17 mouse cellular contexts compared by ENCODE assay signal in genomic region chr9:79920540-79920933, GRCm38 (mm10).
A peak's percentile ranks its signal among the peaks of the same experiment; 100 is the strongest.
DNase-seq lines count a peak whose midpoint lies in the region; ATAC-seq and TF ChIP-seq lines count a peak whose summit lies in the region.
"Had no signal": no experiment of that assay in that cellular context is flagged by ENCODE, and none has a peak within 500 bp of the region (broad histone marks: within the 10 kb centered on the region; RNA-seq: fewer than 3 reads in every experiment).

No protein-coding gene starts in this region.

- H3K27ac ChIP-seq in intestine, embryonic 14.5 days (ENCODE audit: low read depth) = peak overlapping the region; percentile 80
- no peak overlapping the region for H3K27ac ChIP-seq in intestine, postnatal 0 days (ENCODE audit: low read depth, low read length)
- H3K27ac ChIP-seq in forebrain, embryonic 14.5 days (ENCODE audit: low read depth, low read length) = no peak overlapping the region
- peak overlapping the region; percentile 72; the same call in 1 of the 2 replicates for H3K27ac ChIP-seq in stomach, embryonic 15.5 days
- H3K27ac ChIP-seq in liver, embryonic 11.5 days (ENCODE audit: low read depth, low read length) = no peak overlapping the region
- H3K27ac ChIP-seq: embryonic facial prominence, embryonic 13.5 days; hindbrain, embryonic 15.5 days had no signal

- ATAC-seq in intestine, embryonic 14.5 days (replicated peaks; ENCODE audit: low FRiP score, low TSS enrichment, low read depth) = no peak
- ATAC-seq in intestine, postnatal 0 days = no peak
- ATAC-seq in forebrain, embryonic 14.5 days = peak; percentile 27; the same call in 1 of the 2 replicates
- no peak for ATAC-seq in stomach, embryonic 15.5 days (ENCODE audit: insufficient read depth, low FRiP score, low read depth)
- no peak for ATAC-seq in liver, embryonic 11.5 days (replicated peaks; ENCODE audit: low FRiP score)

- intact Hi-C loops in heart, postnatal 14 days (cut with DNase I) = loop anchor here (5.0 kb wide), 1 partner anchor 113 kb away; no protein-coding TSS in a partner anchor

- peaks cover 18% of the 10 kb centered on the region for H3K4me1 ChIP-seq in intestine, embryonic 14.5 days (replicated peaks; ENCODE audit: control insufficient read depth, insufficient read depth, low read length)
- H3K4me1 ChIP-seq in intestine, postnatal 0 days (replicated peaks; ENCODE audit: control insufficient read depth, insufficient read depth, low read length) = no peaks in the 10 kb centered on the region
- peaks cover 4% of the 10 kb centered on the region for H3K4me1 ChIP-seq in forebrain, embryonic 14.5 days (ENCODE audit: control insufficient read depth, insufficient read depth, low read length)
- H3K4me1 ChIP-seq in stomach, embryonic 15.5 days = 0 out of 2 replicates have a peak, but pooled peaks cover 4% of the 10 kb centered on the region
- no peaks in the 10 kb centered on the region for H3K4me1 ChIP-seq in liver, embryonic 11.5 days (replicated peaks; ENCODE audit: control insufficient read depth, insufficient read depth, low read length)
- H3K4me1 ChIP-seq: hindbrain, embryonic 15.5 days had no signal

- peak; percentile 70 for DNase-seq in heart, adult 11 months
- DNase-seq in heart, postnatal 14 days = no peak
- DNase-seq in intestine, embryonic 14.5 days (ENCODE audit: low spot score) = no peak
- DNase-seq in forebrain, embryonic 14.5 days (ENCODE audit: low spot score) = peak; percentile 11
- no peak for DNase-seq in thymus, postnatal 14 days
- no peak for DNase-seq in liver, embryonic 11.5 days (ENCODE audit: low spot score)
- DNase-seq: cerebellum, adult 11-12 months; gastrocnemius, postnatal 25 days; kidney, adult 8-10 months; kidney, postnatal 36 days; liver; right cerebral cortex, postnatal 4 days; thymus, postnatal 4 days had no signal

- no peaks in the 10 kb centered on the region for H3K27me3 ChIP-seq in intestine, embryonic 14.5 days (replicated peaks; ENCODE audit: control insufficient read depth, insufficient read depth, low read length)
- no peaks in the 10 kb centered on the region for H3K27me3 ChIP-seq in intestine, postnatal 0 days (replicated peaks; ENCODE audit: control insufficient read depth, insufficient read depth, low read length)
- no peaks in the 10 kb centered on the region for H3K27me3 ChIP-seq in forebrain, embryonic 14.5 days (replicated peaks; ENCODE audit: control insufficient read depth, insufficient read depth, low read length)
- no peaks in the 10 kb centered on the region for H3K27me3 ChIP-seq in stomach, embryonic 15.5 days (replicated peaks)
- H3K27me3 ChIP-seq in liver, embryonic 11.5 days (replicated peaks; ENCODE audit: control insufficient read depth, insufficient read depth, low read length) = no peaks in the 10 kb centered on the region
- H3K27me3 ChIP-seq: embryonic facial prominence, embryonic 13.5 days; hindbrain, embryonic 15.5 days had no signal

- WGBS in intestine, embryonic 14.5 days = 43% methylated on average over 5 of the region's 5 CpGs
- WGBS in intestine, postnatal 0 days = 58% methylated on average over 5 of the region's 5 CpGs
- 35% methylated on average over 5 of the region's 5 CpGs for WGBS in forebrain, embryonic 14.5 days
- 47% methylated on average over 5 of the region's 5 CpGs for WGBS in stomach, embryonic 15.5 days
- WGBS in liver, embryonic 11.5 days = 55% methylated on average over 5 of the region's 5 CpGs

- no peak for TF ChIP-seq CTCF in intestine, postnatal 0 days (IDR thresholded peaks at IDR 0.05; ENCODE audit: low read depth)

- H3K4me2 ChIP-seq in intestine, embryonic 14.5 days (ENCODE audit: low read length) = no peak overlapping the region
- H3K4me2 ChIP-seq in intestine, postnatal 0 days (replicated peaks; ENCODE audit: low read depth) = no peak overlapping the region
- H3K4me2 ChIP-seq in forebrain, embryonic 14.5 days (ENCODE audit: low read length) = no peak overlapping the region
- no peak overlapping the region for H3K4me2 ChIP-seq in stomach, embryonic 15.5 days
- no peak overlapping the region for H3K4me2 ChIP-seq in liver, embryonic 11.5 days
- H3K4me2 ChIP-seq: embryonic facial prominence, embryonic 13.5 days; hindbrain, embryonic 15.5 days had no signal

- no peaks in the 10 kb centered on the region for H3K9me3 ChIP-seq in intestine, embryonic 14.5 days (ENCODE audit: control insufficient read depth, low read length)
- H3K9me3 ChIP-seq in intestine, postnatal 0 days (ENCODE audit: control insufficient read depth) = no peaks in the 10 kb centered on the region
- H3K9me3 ChIP-seq in forebrain, embryonic 14.5 days (replicated peaks; ENCODE audit: control insufficient read depth, low read length) = no peaks in the 10 kb centered on the region
- H3K9me3 ChIP-seq in stomach, embryonic 15.5 days = no peaks in the 10 kb centered on the region
- no peaks in the 10 kb centered on the region for H3K9me3 ChIP-seq in liver, embryonic 11.5 days (ENCODE audit: control insufficient read depth, low read length)
- H3K9me3 ChIP-seq: embryonic facial prominence, embryonic 13.5 days; hindbrain, embryonic 15.5 days had no signal

- H3K36me3 ChIP-seq in intestine, embryonic 14.5 days (ENCODE audit: control insufficient read depth, insufficient read depth, low read length) = no peaks in the 10 kb centered on the region
- no peaks in the 10 kb centered on the region for H3K36me3 ChIP-seq in intestine, postnatal 0 days (ENCODE audit: control insufficient read depth, insufficient read depth)
- H3K36me3 ChIP-seq in forebrain, embryonic 14.5 days (ENCODE audit: control insufficient read depth, insufficient read depth, low read length) = no peaks in the 10 kb centered on the region
- no peaks in the 10 kb centered on the region for H3K36me3 ChIP-seq in stomach, embryonic 15.5 days
- no peaks in the 10 kb centered on the region for H3K36me3 ChIP-seq in liver, embryonic 11.5 days (ENCODE audit: control insufficient read depth, insufficient read depth, low read length)
- H3K36me3 ChIP-seq: embryonic facial prominence, embryonic 13.5 days; hindbrain, embryonic 15.5 days had no signal

- H3K9ac ChIP-seq in intestine, embryonic 14.5 days (ENCODE audit: low read length) = no peak overlapping the region
- H3K9ac ChIP-seq in intestine, postnatal 0 days (ENCODE audit: low read depth, low read length) = no peak overlapping the region
- no peak overlapping the region for H3K9ac ChIP-seq in forebrain, embryonic 14.5 days (ENCODE audit: low read length)
- H3K9ac ChIP-seq in stomach, embryonic 15.5 days = no peak overlapping the region
- H3K9ac ChIP-seq in liver, embryonic 11.5 days (ENCODE audit: low read depth, low read length) = no peak overlapping the region
- H3K9ac ChIP-seq: embryonic facial prominence, embryonic 13.5 days; hindbrain, embryonic 15.5 days had no signal

- no peak overlapping the region for H3K4me3 ChIP-seq in intestine, embryonic 14.5 days (ENCODE audit: low read depth, low read length)
- no peak overlapping the region for H3K4me3 ChIP-seq in intestine, postnatal 0 days (ENCODE audit: low read depth, low read length)
- H3K4me3 ChIP-seq in forebrain, embryonic 14.5 days (ENCODE audit: low read depth, low read length) = no peak overlapping the region
- no peak overlapping the region for H3K4me3 ChIP-seq in stomach, embryonic 15.5 days (replicated peaks)
- no peak overlapping the region for H3K4me3 ChIP-seq in liver, embryonic 11.5 days (ENCODE audit: low read depth, low read length)
- H3K4me3 ChIP-seq: embryonic facial prominence, embryonic 13.5 days; hindbrain, embryonic 15.5 days had no signal

Comparison
In these comparisons a context has a peak if more than half of its experiments do, and no peak if none do; other contexts are left out.
1. DNase-seq: peak in heart, adult 11 months (single experiment) and forebrain, embryonic 14.5 days (single experiment); none in heart, postnatal 14 days (0 of 2), intestine, embryonic 14.5 days (single experiment), thymus, postnatal 14 days (single experiment) and liver, embryonic 11.5 days (single experiment).
2. H3K27ac ChIP-seq: peak in intestine, embryonic 14.5 days (single experiment) and stomach, embryonic 15.5 days (single experiment); none in intestine, postnatal 0 days (single experiment), forebrain, embryonic 14.5 days (single experiment) and liver, embryonic 11.5 days (single experiment).